Mouse (Mus musculus) adrenal gland, postnatal 36 days (tissue): ENCODE data around the gene Bdkrb1. TPM values are rescaled to one million over a fixed set of nuclear protein-coding genes. Genes with fewer than 3 reads are reported as not detected.

Experiments
- DNase-seq, 2 experiments: peaks; one replicate each; pipeline ENCODE4 v3.0.0; 2021; ENCODE audit warnings: mixed read lengths in 1 of 2
- long read RNA-seq, 2 experiments: library from polyadenylated mRNA; stranded (forward); transcript quantifications; one replicate each; pipeline ENCODE4 v2.0.0; 2021; ENCODE audit warnings: borderline sequencing depth in 2 of 2
- total RNA-seq, 2 experiments: library from RNA; stranded (reverse); gene quantifications; 2 replicates each; pipeline ENCODE4 v1.2.3; 2021

Bdkrb1 gene
- not detected for total RNA-seq
- long read RNA-seq, experiment 1, result 0 reads
- long read RNA-seq, experiment 2, result 0 reads

GRCm38 (mm10) chr12:105602581-105603210, at the start of gene Bdkrb1:
Bdkrb1 (plus strand) TSS chr12:105603085.
- DNase-seq, result no peak

GRCm38 (mm10) chr12:105554151-105554772, 48.6 kb upstream of the Bdkrb1 start:
- DNase-seq, result peak in 1 of 2 experiments; percentile 44

- no peak for DNase-seq
Measured at GRCm38 (mm10) chr12:105555172-105555571, 47.7 kb upstream of the Bdkrb1 start.

- DNase-seq, result peak; percentile 44 to 66
Measured at GRCm38 (mm10) chr12:105557250-105557925, 45.5 kb upstream of the Bdkrb1 start.

- DNase-seq, result no peak
Measured at GRCm38 (mm10) chr12:105561007-105561534, 41.8 kb upstream of the Bdkrb1 start.

GRCm38 (mm10) chr12:105562056-105562820, 40.6 kb upstream of the Bdkrb1 start:
- peak in 1 of 2 experiments; percentile 41 for DNase-seq

- peak; percentile 83 to 86 for DNase-seq
Measured at GRCm38 (mm10) chr12:105562936-105563680, 39.8 kb upstream of the Bdkrb1 start, which contains the start of gene Bdkrb2. Bdkrb2 (plus strand) TSS chr12:105563226.

GRCm38 (mm10) chr12:105563726-105564275, 39.1 kb upstream of the Bdkrb1 start:
- DNase-seq, result no peak

- no peak for DNase-seq
Measured at GRCm38 (mm10) chr12:105565221-105565620, 37.7 kb upstream of the Bdkrb1 start.

- DNase-seq, result no peak
Measured at GRCm38 (mm10) chr12:105571867-105572266, 31.0 kb upstream of the Bdkrb1 start.

- no peak for DNase-seq
Measured at GRCm38 (mm10) chr12:105572622-105573021, 30.3 kb upstream of the Bdkrb1 start.

GRCm38 (mm10) chr12:105574356-105574755, 28.5 kb upstream of the Bdkrb1 start:
- DNase-seq, result no peak

- DNase-seq, result no peak
Measured at GRCm38 (mm10) chr12:105580490-105580889, 22.4 kb upstream of the Bdkrb1 start.

- DNase-seq, result no peak
Measured at GRCm38 (mm10) chr12:105582486-105582885, 20.4 kb upstream of the Bdkrb1 start.

GRCm38 (mm10) chr12:105583484-105583883, 19.4 kb upstream of the Bdkrb1 start:
- DNase-seq, result peak in 1 of 2 experiments; percentile 35

- peak; percentile 87 to 92 for DNase-seq
Measured at GRCm38 (mm10) chr12:105584851-105585250, 18.0 kb upstream of the Bdkrb1 start.

GRCm38 (mm10) chr12:105587526-105587925, 15.4 kb upstream of the Bdkrb1 start:
- DNase-seq, result peak; percentile 44 to 62

GRCm38 (mm10) chr12:105590786-105591185, 12.1 kb upstream of the Bdkrb1 start:
- DNase-seq, result peak in 1 of 2 experiments; percentile 23

GRCm38 (mm10) chr12:105592361-105592761, 10.5 kb upstream of the Bdkrb1 start:
- DNase-seq, result no peak

- no peak for DNase-seq
Measured at GRCm38 (mm10) chr12:105593471-105593870, 9.4 kb upstream of the Bdkrb1 start.

GRCm38 (mm10) chr12:105597135-105597534, 5.8 kb upstream of the Bdkrb1 start:
- DNase-seq, result no peak
